Mouse (Mus musculus): ENCODE measurements around the gene Atp11a.

Gene Atp11a

DNA sequence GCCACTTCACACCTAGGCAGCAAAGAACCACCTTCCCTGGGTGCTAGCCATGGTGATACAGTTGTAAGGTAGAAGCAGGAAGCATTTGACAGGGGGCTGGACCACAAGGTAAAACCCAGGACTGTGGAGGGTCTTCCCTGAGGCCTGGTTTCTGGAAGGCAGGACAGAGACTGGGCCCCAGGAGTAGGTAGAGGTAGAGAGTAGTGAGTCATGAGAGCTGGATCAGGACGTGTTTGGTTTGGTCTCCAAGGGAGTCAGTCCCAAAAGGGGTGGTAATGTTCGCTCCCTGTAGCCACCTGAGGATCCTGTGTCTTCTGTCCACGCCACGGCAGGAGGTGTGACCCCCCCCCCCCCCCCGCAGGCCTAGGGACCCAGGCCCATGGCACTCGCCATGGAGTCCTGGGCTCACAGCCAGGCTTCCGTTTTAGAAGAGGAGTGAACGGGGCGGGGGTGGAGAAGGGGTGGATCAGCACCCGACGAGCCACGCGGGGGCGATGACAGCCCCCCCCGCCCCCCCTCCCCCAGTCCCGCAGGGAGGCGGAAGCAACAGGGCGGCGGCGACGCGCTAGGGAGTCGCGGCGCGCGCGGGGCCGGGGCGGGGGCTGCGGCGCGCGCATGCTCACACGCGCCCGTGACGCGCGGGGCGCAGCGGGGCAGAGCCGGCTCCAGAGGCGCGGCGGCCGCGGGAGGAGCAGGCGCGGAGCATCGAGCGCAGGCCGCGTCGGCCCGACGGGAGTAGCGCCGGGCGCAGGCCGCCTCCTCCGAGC, at the start of gene Atp11a:
Atp11a (plus strand) TSS at position 624 of the 767 bp plus-strand sequence.
- peak; percentile 73 for DNase-seq

DNA sequence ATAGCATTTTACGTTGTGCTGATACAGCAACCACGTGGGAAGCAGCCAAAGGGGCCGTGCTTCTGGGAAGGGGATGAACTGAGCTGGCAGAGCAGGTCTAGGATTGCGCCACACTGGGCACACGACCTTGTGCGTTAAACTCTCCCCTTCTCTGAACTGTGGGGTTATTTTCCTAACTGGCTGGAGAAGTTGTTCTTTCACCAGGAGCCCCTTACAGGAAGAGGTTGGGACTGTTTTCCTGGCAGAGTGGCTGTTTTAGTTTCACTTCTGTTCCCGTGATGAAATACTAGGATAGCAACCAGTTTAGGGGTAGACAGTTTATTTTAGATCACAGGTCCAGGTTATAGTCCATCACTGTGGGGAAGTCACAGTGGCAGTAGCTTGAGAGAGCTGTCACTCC, 45.2 kb upstream of the Atp11a start:
- DNase-seq: no peak

DNA sequence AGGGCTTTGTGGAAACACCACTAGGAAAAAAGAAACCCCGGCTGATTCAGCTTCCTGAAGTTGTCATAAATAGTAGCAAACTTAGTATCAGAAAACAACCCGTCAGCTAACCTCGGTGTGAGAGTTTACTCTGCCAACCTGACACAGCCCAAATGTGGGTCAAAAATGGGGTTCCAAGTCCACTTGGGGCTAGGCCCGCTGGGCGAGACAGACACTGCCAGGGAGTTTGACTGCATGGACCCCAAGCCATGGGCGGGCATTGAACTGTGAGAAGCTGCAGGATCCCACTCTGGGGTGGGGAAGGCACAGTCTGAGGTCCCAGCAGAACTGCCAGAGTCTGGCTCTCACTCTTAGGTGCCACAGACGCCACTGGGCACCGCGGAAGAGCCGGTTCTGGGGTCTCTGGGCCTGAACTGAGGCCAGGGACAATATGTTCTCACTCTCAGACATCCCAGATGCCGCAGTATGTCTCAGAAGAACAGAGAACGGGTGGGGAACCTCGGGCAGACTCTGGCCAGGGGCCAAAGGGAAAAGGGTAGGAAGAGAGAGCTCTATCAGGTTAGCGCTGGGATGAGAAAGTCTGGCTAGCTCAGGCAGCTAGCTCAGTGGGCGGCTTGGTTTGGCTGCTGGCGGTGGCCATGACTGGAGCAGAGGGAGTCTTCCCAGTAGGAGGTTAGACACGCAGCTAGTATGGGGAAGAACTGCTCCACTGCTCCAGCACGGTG, 40.8 kb upstream of the Atp11a start:
- DNase-seq: no peak

DNA sequence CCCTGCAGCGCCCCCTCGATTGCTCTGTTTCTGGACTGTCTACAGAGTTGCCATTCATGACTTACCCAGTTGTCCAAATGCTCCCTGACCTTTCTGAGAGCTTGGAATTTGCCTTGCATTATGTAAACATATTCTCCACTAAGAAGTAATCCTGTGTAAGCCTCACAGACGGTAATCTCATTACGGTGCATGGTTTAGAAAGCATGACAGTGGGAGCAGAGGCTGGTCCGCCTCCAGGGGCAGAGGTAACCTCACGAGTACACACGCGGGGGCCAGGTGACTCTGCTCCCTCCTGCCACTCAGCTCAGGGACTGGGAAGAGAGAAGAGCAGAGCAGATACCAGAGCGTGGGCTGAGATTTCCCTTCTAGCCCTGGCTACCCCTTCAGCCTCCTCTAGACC, 37.7 kb upstream of the Atp11a start:
- no peak for DNase-seq

DNA sequence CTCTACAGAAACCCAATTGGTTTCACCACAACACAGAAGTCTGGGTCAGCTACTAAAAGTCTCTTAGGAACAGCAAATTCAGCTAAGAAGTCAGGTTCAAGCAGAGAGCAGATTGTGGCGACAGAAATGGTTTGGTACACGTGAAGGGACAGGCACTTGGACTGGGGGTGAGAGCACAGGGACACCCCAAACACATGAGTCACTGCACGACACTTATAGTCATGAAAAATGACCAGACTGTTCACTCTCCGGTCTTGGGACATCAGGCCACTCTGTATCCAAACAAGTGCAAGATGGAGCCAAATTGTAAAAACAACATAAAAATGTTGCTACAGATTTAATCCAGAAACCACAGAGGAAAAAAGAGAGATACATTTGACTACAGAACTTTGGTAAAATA, 28.2 kb upstream of the Atp11a start:
- no peak for DNase-seq

DNA sequence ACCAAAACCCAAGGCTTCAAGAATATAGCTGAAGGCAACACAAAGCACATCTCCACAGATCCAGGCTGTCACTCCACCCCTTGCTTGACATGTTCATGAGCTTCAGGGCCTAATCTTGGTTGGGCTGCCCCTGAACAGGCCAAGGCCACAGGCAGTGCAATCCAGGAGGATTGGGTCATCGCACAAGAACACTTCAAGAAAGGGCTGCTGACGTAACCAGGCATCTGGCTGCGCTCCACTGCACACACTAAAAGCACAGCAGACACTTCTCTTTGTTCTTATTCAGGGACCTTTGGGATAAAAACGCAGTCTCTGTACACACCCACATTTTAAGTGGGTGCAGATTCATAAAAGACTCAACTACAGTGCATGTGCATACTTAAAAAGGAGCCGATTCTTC, 26.0 kb upstream of the Atp11a start:
- no peak for DNase-seq

DNA sequence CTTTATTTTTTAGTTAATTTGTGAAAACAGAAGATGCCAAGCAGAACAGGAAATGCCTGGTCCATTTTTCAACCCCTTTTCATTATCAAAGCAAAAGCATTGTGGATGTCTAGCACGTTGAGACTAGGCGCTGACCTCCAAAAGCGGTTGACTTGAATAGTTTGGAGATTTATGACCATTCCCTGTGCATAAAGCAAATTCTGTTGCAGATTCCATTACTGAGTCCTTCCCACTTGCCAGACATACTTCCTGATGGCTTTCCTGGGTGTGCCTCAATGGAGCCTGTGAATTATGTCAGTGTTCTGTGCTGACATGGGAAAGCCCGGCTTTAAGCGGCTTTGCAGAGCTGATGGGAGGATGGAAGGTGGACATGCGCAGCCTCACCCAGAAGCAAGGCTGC, 24.4 kb upstream of the Atp11a start:
- DNase-seq: no peak

DNA sequence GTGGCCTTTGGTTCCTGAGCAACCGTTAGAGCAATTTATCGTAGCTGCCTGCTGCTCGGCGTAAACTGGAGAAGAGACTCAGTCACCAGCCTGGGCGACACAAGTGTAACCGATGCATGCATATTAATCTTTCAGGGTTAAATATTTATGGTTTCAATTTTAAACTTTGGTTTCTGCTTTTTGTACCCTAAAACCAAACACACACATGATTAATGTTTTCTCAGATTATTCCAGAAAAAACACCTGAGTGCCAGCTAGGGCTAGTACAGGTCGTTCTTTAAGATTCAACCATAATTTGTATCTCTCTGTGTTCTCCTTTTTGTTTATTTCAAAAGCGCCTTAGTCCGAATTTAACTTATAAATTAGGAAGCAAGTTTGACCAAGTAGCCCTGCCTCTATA, 17.7 kb upstream of the Atp11a start:
- no peak for DNase-seq

DNA sequence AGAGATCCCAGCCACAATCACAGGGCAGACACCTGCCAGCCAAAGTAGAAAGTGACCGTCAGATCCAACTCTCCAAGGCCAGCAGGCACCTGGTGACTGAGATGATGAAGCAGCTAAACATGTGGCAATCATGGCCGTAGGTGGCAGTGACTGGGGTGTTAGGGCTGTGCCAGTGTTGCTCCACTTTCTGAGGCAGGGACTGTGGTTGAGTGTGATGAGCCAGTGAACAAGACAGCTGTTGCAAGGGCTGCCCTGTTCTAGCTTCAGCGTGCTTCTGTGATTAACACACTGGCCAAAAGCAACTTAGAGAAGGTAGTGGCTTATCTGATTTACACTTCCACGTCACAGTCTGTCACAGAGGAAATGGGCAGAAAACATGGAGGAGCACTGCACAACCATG, 13.4 kb upstream of the Atp11a start:
- DNase-seq: no peak

DNA sequence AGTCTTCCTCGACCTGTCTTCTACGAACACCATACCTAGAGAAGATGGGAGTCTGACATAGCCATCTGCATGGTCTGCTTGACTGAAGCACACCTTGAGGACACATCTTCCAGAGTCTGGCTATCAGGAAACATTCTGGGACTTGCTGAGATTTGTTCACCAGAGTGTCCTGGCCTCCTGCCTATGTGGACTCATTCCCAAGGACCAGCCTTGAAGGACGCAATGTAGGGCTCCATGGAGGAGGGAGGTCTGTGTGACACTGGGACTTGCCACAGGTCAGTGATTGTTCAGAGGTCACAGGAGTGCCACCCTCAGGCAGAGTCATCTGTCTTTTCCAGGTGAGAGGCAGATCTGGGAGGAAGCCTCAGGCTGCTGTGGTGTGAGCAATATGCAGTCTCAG, 8.6 kb upstream of the Atp11a start:
- DNase-seq: no peak

DNA sequence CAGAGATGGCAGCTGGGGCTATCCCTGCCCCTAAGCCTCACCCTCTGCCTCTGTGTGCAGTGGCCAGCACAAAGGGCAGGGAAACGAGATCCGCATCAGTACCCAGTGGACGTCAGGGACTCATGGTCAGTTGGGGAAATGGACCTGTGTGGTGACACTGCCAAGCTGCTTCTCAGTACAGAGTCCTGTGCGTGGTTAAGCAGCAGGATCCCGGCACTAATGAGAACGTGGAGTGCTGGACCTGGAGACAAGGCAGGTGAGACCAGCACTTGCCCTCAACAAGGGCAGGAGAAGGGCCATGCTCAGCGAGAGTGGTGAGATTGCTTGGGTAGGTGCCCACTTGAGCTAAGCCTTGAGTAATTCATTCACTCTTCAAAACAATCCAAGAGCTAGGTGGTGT, 7.7 kb upstream of the Atp11a start:
- no peak for DNase-seq

DNA sequence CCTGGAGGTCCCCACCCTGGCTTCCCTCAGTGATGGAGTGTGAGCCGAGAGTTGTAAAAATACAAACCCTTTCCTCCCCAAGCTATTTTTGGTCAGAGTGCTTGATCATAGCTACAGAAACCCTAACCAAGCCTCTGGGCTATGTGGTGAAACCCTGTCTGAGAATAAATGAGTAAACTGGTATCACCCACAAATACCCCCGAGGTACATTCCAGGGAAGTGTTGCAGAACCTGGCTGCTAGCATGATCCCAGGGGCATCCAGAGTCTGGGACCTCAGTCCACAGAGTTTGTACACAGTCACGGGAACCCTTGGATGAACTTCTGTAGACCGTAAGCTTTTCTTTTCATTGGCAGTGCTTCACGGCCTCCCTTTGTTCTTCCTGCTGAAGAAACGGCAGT, 3.8 kb upstream of the Atp11a start:
- DNase-seq: no peak

DNA sequence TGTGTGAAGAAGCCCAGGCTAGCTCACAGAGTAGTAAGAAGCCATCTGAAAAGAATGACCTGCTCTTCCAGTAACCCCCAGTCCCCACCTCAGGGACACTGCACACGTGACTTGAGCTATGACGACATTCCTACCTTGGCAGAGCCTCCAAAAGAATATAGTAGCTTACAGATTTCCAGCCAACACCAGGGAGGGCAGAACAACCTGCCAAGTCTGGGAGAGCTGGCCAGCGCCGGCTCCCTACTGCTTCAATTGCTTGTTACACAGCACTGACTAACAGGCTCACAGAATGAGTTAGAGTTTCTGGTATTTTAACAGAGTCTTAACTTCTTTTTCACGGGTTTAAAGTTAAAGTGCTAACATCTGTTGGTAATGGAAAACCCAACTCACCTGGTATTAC, 2.7 kb upstream of the Atp11a start:
- no peak for DNase-seq

DNA sequence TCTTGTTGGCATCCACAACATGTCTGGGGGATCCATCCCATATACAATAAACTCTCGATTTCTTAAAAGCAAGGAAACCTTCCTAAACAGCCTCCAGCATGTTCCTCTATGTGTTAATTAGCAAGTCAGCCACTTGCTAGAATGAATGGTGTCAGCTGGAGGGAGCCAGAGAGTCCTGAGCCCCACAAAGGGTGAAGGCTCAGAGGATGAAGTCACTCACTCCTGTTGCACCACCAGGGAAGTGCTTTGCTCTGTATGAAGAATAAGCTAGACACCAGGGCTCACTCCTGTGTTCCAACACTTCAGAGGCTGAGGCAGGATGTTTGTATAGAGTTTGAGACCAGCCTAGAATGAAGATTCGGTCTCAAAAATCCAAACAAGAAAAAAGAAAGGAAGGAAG, 1.5 kb upstream of the Atp11a start:
- DNase-seq: no peak

DNA sequence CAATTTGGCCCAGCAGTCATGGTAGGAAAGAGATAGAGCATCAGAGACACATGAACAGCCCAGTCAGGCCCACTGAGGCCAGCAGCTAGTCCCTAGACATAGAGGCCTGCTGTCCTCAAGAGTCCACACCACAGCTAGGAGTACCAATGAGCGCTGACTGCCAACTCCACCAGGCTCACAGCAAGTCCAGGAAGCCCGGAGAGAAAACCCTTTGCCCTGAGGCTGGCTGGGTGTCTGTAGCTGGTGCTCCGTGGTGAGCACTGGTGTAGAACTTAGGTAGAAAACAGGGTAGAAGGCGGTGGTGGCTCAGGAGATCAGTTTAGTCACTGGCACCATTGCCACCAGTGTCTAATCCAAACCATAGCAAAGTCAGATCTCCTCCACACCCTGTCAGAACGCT, 988 bp upstream of the Atp11a start:
- peak; percentile 53 for DNase-seq

DNA sequence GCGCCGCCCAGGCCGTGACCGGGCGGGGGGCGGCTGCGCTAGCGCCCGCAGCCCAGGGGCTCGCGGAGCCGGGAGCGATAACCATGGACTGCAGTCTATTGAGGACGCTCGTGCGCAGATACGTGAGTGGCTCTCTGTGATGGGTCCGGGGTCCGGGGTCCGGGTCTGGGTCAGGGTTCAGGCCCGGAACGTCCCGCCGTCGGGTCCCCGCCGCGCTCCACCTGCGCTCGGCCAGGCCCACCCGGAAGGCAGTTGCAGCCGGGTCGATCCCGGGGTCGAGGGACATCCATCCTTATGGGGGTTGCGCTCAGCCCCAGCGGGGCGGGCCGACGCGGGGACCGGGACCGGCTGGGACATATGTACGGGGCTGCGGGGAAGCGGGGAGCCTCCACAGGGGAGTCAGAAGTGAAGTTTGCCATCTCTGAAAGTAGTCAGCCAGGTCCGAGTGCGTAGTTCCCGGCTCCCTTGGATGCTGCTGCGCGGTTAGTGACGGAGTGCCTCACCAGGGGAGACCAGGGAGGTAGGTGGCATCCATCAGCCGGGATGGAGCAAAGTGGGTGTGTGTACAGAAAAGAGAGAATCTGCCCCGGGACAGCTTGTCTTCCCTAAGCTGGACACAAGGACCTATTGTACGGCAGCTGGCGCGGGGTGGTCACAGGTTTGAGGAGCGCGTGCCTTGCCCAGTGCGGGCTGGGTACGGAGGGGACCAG, 572 bp downstream of the Atp11a start:
- peak; percentile 57 for DNase-seq

DNA sequence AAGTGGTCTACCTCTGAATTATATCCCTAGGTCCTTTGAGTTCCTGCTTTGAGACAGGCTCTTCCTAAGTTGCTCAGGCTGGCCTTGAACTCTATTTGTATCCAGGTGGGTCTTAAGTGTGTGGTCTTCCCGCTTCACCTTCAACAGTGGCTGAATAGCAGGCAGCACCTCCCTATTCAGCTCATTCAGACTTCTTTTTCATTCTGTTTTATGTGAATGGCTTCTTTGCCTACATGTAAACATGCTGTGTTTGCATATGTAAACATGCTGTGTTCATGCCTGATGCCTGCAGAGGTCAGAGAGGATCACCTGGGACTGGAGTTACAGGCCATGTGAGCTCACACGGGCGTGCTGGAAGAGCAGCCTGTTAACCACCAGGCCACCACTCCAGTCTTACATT, 3.1 kb downstream of the Atp11a start:
- DNase-seq: no peak

DNA sequence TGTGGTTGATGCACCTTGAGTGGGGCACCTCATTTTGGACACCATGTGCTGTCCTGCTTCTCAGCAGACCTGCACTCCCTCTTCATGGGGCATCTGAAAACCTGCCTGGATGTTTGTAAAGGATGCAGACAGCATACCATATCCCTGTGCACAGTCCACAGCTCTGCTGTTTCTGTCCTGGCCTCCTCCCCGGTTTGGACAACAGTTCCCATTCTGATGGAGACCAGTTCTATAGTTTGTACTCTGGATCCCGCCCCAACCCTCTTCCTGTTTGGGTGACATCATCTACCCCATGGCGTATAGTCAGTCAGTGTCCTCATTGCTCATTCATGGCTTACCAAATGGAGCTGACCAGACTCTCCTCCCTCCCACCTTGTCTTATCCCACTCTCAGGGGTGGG, 5.1 kb downstream of the Atp11a start:
- DNase-seq: no peak

DNA sequence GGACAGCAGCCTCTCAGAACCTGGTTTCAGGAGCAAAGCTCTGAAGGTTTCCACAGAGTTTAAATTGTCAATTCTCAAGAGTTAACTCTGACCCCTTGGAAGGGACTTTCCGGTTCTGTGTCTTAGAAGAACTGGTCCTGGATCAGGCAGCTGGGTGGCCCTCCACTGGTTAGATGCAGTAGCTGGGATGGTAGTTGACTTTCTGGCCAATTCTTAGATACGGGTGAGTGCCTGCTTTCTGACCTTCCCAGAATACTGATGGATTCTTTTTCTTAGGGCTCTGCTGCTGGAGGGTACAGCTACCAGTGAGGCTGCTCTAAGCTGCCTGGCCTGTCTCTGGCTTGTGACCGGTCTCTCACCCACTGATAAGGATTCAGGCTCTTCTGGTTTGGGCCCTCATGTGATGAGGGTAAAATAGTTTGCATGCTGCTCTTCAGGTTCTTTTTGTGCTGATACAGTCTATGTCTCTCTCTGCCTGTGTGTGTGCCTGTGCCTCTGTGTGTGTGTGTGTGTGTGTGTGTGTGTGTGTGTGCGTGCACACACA, 6.8 kb downstream of the Atp11a start:
- no peak for DNase-seq

DNA sequence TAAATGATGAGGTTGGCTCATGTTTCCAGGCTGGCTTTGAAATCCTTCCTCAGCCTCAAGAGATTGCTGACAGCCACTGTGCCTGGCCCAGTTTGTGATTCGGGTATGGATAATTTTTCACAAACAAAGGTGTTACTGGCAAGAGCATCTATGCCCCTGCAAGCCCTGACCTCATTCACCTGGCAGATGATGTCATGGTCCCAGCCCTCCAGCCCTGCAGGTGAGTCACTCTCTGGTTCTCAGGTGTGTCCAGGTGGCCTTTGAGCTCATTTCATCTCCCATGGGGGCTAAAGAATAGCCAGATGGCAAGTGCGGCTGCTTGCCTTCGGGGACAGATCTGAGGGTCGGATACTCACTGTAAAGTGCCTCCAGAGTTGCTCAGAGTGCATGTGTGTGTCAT, 8.2 kb downstream of the Atp11a start:
- peak; percentile 4 for DNase-seq

DNA sequence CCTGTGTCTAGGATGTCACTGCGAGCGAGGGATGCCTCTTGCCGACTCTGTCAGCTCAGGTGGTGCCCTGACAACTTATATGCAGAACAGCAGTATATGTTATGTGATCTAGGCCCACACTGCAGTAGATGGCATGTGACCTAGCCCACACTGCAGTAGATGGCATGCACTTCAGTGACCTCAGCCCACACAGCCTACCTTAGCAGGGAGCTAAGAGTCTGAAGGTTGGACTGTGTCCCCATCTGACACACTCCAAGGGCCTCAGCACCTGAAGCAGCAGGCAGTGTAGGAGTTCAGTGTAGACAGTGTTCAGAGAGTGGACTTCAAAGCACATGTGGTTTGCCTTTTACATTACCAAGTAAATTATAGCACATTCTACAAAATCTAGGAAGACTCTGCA, 10.4 kb downstream of the Atp11a start:
- DNase-seq: peak; percentile 2

DNA sequence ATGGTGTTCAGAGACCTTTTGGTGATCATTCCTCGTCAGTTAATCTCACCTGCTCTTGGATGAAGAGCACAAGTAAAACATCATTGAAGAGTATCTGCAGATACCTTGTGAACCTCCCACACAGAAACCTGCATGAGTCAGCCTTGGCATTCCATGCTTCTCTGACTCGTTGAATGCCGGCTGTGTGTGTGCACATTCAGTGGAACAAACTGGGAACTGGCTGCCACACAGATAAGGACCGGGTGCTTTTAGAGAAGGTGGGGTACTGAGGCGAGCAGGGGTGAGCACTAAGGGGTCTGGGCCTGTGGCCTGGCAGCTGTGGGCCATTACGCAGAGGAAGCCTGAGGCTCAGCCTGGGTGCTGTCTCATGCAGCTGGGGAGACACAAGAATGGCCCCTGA, 11.9 kb downstream of the Atp11a start:
- peak; percentile 23 for DNase-seq

DNA sequence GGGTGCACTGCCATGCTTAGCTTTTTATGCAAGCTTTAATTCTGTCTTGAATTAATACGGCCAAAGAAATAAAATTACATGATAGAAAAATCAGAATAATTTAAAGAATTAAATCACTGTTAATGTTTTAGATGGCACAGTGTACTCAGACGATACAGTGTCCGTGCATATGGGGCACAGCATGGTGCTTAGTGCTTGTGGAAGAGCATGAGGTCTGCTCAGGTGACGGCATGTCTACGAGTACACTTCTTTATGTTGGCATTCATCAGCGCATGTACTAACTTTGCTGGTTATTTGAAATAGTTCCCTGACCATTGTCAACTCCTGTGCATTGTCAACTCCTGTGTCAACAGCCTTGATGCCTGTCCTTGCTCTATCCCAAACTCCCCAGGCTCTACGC, 12.5 kb downstream of the Atp11a start:
- DNase-seq: no peak

DNA sequence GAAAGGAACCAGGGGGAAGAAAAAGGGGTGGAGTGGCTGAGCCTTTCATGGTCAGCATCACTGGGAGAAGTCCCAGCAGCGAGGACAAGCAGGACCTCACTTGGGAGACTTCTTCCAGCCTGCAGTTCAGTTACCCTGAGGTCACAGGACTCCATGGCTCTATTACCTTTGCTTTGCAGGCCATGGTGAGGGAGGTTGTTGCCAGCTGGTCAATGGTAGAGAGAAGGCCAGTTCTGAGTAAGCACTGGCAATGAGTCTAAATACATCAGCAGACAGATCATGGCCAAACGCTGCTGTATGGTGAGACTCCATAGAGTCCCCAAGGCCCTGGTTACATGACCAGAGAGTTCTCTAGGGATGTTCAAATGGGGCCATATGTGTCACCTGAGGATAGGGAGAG, 15.5 kb downstream of the Atp11a start:
- no peak for DNase-seq

All from cerebellum, adult 11-12 months (tissue).